Mouse (Mus musculus) forebrain, postnatal 0 days (tissue): ENCODE results near the gene Fyn. TPM values are rescaled to one million over a fixed set of nuclear protein-coding genes. Genes with fewer than 3 reads are reported as not detected.

ENCODE experiments used
- ATAC-seq: fragments of 200-750 bp; cut with Nextera tagmentation; 2 replicates; pipeline ENCODE4 v1.8.0; 2017; ENCODE audit warnings: mild to moderate bottlenecking, moderate library complexity
- DNase-seq: peaks from one replicate; pipeline ENCODE4 v3.0.0-alpha.2; 2015
- H3K27ac ChIP-seq: fragments of 300-500 bp; sonication (generic); 2 replicates; pipeline ENCODE4 v1.5.1; 2014; ENCODE audit warnings: low read depth, mild to moderate bottlenecking, antibody characterized with exemption, low read length, moderate library complexity, mixed read lengths
- H3K27me3 ChIP-seq: fragments of 300-500 bp; sonication (generic); 2 replicates; pipeline ENCODE4 v1.6.1; 2014; ENCODE audit warnings: mild to moderate bottlenecking, low read length, mixed read lengths; ENCODE audit not compliant: insufficient read depth
- H3K36me3 ChIP-seq: fragments of 300-500 bp; sonication (generic); 2 replicates; pipeline ENCODE4 v1.6.1; 2014; ENCODE audit warnings: mild to moderate bottlenecking, moderate library complexity; ENCODE audit not compliant: insufficient read depth
- H3K4me1 ChIP-seq: fragments of 300-500 bp; sonication (generic); 2 replicates; pipeline ENCODE4 v1.6.1; 2014; ENCODE audit warnings: antibody characterized with exemption; ENCODE audit not compliant: insufficient read depth
- H3K4me2 ChIP-seq: fragments of 300-500 bp; sonication (generic); 2 replicates; pipeline ENCODE4 v1.6.1; 2014; ENCODE audit warnings: low read depth, mild to moderate bottlenecking, moderate library complexity
- H3K4me3 ChIP-seq: fragments of 300-500 bp; sonication (generic); 2 replicates; pipeline ENCODE4 v1.5.1; 2014; ENCODE audit warnings: low read depth, low read length, mixed read lengths
- H3K9ac ChIP-seq: fragments of 300-500 bp; sonication (generic); 2 replicates; pipeline ENCODE4 v1.6.1; 2014; ENCODE audit warnings: mild to moderate bottlenecking
- H3K9me3 ChIP-seq: fragments of 300-500 bp; sonication (generic); 2 replicates; pipeline ENCODE4 v1.6.1; 2016; ENCODE audit warnings: low read length
- CTCF ChIP-seq: sonication (generic); IDR thresholded peaks from 2 replicates; pipeline ENCODE4 v1.5.1; 2016; ENCODE audit warnings: antibody characterized with exemption, control low read depth, low read depth
- WGBS: fragments of 180-500 bp; shearing (Covaris S2); extraction: QIAGEN DNeasy Blood & Tissue Kit; methylation state at CpG from one replicate; pipeline ENCODE4 v1.1.7; 2014; 5-methylcytosine and 5-hydroxymethylcytosine counted together
- polyA plus RNA-seq: library from polyadenylated mRNA; unstranded; fragments of >200 nt; fragmentation: Nextera tagmentation; extraction: Ambion mirVana; gene quantifications from 2 replicates; pipeline ENCODE4 v1.2.1, GENCODE M21; 2015
- total RNA-seq: library from RNA; depleted of rRNA; stranded (reverse); fragments of >200 nt; gene quantifications from 2 replicates; pipeline ENCODE4 v1.2.3, GENCODE M21; 2014

Fyn gene
- total and polyA plus RNA-seq, 2 experiments from 2014 or later: 85.8 to 155 TPM

GRCm38 (mm10) chr10:39547369-39548074 is 178.9 kb downstream of the Fyn start:
- H3K4me3 ChIP-seq: no peak overlapping the region
- H3K36me3 ChIP-seq: peaks cover 22% of the 10 kb centered on the region
- no peaks in the 10 kb centered on the region for H3K9me3 ChIP-seq
- WGBS: 48% methylated on average over 3 of the region's 3 CpGs
- DNase-seq: no peak
- no peaks in the 10 kb centered on the region for H3K27me3 ChIP-seq
- H3K4me1 ChIP-seq: peaks cover 31% of the 10 kb centered on the region
- no peak overlapping the region for H3K27ac ChIP-seq
- peak; percentile 14; the same call in 1 of the 2 replicates for ATAC-seq
- no peak overlapping the region for H3K4me2 ChIP-seq
- H3K9ac ChIP-seq: no peak overlapping the region
- TF ChIP-seq CTCF: no peak

DNA sequence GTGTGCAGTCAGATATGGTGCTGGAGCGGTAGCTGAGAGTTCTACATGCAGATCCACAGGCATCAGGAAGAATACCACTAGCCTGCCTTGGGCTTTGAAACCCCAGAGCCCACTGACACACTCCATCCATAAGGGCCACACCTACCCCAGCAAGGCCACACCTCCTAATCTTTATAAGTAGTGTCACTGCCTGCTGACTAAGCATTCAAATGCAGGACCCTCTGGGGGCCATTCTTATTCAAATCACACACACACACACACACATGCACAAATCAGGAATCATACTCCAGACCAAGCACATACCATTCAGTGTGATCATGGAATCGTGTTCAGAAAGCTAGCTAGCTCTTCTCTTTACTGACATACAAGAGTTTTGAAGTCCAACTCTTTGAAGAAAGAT is 182.1 kb downstream of the Fyn start:
- H3K27ac ChIP-seq: no peak overlapping the region

GRCm38 (mm10) chr10:39551637-39552185 is 183.1 kb downstream of the Fyn start:
- peaks cover 25% of the 10 kb centered on the region for H3K36me3 ChIP-seq
- no peak for TF ChIP-seq CTCF
- ATAC-seq (no peak), DNase-seq (no peak)
- no peak overlapping the region for H3K4me2 ChIP-seq
- 37% methylated on average over 9 of the region's 9 CpGs for WGBS
- no peaks in the 10 kb centered on the region for H3K27me3 ChIP-seq
- 0 out of 2 replicates have a peak overlapping the region, but pooled peaks have one; percentile 39 for H3K9ac ChIP-seq
- no peak overlapping the region for H3K4me3 ChIP-seq
- H3K9me3 ChIP-seq: no peaks in the 10 kb centered on the region
- H3K27ac ChIP-seq: peak overlapping the region; percentile 68
- H3K4me1 ChIP-seq: peaks cover 26% of the 10 kb centered on the region; the same call in 1 of the 2 replicates

More for the DNA sequence above, 182.1 kb downstream of the Fyn start:
- DNase-seq: no peak
- H3K9ac ChIP-seq: no peak overlapping the region
- no peak for ATAC-seq
- H3K4me3 ChIP-seq: no peak overlapping the region
- H3K9me3 ChIP-seq: no peaks in the 10 kb centered on the region
- TF ChIP-seq CTCF: no peak
- H3K27me3 ChIP-seq: no peaks in the 10 kb centered on the region
- H3K36me3 ChIP-seq: peaks cover 21% of the 10 kb centered on the region
- H3K4me1 ChIP-seq: peaks cover 27% of the 10 kb centered on the region; the same call in 1 of the 2 replicates
- H3K4me2 ChIP-seq: no peak overlapping the region
- WGBS: 82% methylated on average over 2 of the region's 2 CpGs

DNA sequence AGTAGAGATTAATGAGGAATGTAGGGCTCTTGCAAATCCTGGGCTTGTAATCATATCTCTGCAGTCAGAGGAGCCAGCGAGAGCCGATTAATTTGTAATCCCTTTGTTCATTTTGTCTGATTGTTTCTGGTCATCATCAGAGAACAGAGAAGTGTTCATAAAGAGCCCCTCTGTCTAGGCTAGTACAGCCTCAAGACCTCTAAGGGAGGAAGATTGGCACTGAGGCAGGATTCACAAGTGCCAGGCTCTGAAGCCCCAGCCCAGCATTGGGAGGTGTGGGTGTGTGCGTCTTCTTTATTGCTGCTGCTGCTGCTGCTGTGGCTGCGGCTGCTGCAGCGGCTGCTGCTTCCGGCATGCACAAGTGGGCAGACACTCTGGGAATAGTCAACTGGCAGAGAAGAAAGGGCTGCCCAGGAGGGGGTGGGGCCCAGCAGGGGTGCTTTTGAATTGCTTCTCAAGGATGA is 183.7 kb downstream of the Fyn start:
- Histone ChIP-seq H3K4me3 (no peak overlapping the region), H3K36me3 (peaks cover 25% of the 10 kb centered on the region), H3K9ac (peak overlapping the region; percentile 39; the same call in 1 of the 2 replicates), H3K4me1 (peaks cover 19% of the 10 kb centered on the region; the same call in 1 of the 2 replicates), H3K27me3 (no peaks in the 10 kb centered on the region), H3K9me3 (no peaks in the 10 kb centered on the region), H3K4me2 (no peak overlapping the region), H3K27ac (peak overlapping the region; percentile 68)
- ATAC-seq (peak; percentile 75), DNase-seq (peak; percentile 60)
- 4% methylated on average over 6 of the region's 6 CpGs for WGBS
- no peak for TF ChIP-seq CTCF

- Histone ChIP-seq H3K9ac (no peak overlapping the region), H3K27ac (peak overlapping the region; percentile 68; the same call in 1 of the 2 replicates), H3K27me3 (no peaks in the 10 kb centered on the region), H3K36me3 (peaks cover 25% of the 10 kb centered on the region), H3K9me3 (no peaks in the 10 kb centered on the region), H3K4me3 (no peak overlapping the region), H3K4me1 (peaks cover 18% of the 10 kb centered on the region; the same call in 1 of the 2 replicates), H3K4me2 (no peak overlapping the region)
- TF ChIP-seq CTCF: no peak
- DNase-seq: no peak
- 12% methylated on average over 5 of the region's 5 CpGs for WGBS
- ATAC-seq: peak; percentile 12; the same call in 1 of the 2 replicates
Observed at GRCm38 (mm10) chr10:39552903-39553302, 184.2 kb downstream of the Fyn start.

DNA sequence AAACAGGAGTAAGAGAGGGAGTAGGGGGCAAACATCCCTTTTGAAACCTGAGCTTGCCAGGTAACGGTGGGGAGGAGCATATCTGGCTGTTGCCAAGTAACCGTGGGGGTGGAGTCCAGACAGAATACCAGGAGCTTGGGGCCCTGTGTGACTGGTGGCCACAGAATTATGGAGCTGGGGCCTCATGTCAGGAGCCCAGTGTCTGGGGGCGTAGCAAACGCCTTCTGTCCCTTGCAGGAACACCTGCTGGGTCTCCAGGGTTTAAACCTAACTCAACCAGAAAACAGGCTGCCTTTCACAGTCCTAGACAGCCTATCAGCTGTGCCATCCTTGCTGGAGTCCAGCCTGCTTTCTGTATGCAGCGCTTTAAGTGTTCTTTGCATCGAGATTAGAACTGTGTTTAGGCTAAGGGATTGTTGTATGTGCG is 186.6 kb downstream of the Fyn start:
- no peak for DNase-seq
- WGBS: 23% methylated on average over 7 of the region's 7 CpGs

DNA sequence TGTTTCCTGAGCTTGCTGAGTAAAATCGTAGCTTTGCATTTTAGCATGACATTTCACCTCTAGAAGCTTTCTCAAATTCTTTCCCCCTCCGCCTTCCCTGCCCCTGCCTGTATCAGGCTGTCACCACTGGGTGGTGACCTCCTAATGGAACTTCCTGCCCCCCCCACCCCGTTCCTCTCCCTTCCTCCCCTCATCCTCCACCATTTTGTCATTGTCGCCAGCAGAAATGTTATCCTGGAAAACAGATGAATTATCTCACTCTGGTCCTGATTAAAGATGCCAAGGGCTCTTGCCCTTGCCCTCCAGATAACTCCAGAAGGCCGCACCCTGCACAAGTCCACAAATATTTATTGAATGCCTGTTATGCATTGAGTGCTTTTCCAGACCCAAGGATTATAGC is 187.1 kb downstream of the Fyn start:
- Histone ChIP-seq H3K4me1 (peaks cover 14% of the 10 kb centered on the region; the same call in 1 of the 2 replicates), H3K27ac (0 out of 2 replicates have a peak overlapping the region, but pooled peaks have one; percentile 40), H3K9ac (no peak overlapping the region), H3K4me3 (no peak overlapping the region), H3K9me3 (no peaks in the 10 kb centered on the region), H3K36me3 (peaks cover 29% of the 10 kb centered on the region), H3K4me2 (no peak overlapping the region), H3K27me3 (no peaks in the 10 kb centered on the region)
- no peak for TF ChIP-seq CTCF
- DNase-seq (no peak), ATAC-seq (no peak)
- WGBS: 51% methylated on average over 5 of the region's 5 CpGs

More for the DNA sequence above, 186.6 kb downstream of the Fyn start:
- no peak overlapping the region for H3K4me2 ChIP-seq
- H3K4me3 ChIP-seq: no peak overlapping the region
- H3K9me3 ChIP-seq: no peaks in the 10 kb centered on the region
- H3K27me3 ChIP-seq: no peaks in the 10 kb centered on the region
- peaks cover 30% of the 10 kb centered on the region for H3K36me3 ChIP-seq
- ATAC-seq: peak; percentile 6; the same call in 1 of the 2 replicates
- 0 out of 2 replicates have a peak overlapping the region, but pooled peaks have one; percentile 40 for H3K27ac ChIP-seq
- TF ChIP-seq CTCF: no peak
- no peak overlapping the region for H3K9ac ChIP-seq
- peaks cover 14% of the 10 kb centered on the region; the same call in 1 of the 2 replicates for H3K4me1 ChIP-seq
